51 mouse cellular contexts compared by ENCODE assay signal in genomic region chr5:87705891-87706290, GRCm38 (mm10). TPM values are rescaled to one million over a fixed set of nuclear protein-coding genes. Genes with fewer than 3 reads are reported as not detected.
"Had no signal": no experiment of that assay in that cellular context is flagged by ENCODE, and none has a peak within 500 bp of the region (broad histone marks: within the 10 kb centered on the region; RNA-seq: fewer than 3 reads in every experiment).

No protein-coding gene starts in this region.

- H3K4me2 ChIP-seq: heart, embryonic 11.5 days; heart, embryonic 12.5 days; heart, embryonic 13.5 days; heart, embryonic 15.5 days; hindbrain, embryonic 12.5 days; hindbrain, embryonic 13.5 days; hindbrain, embryonic 14.5 days; hindbrain, embryonic 15.5 days; intestine, embryonic 15.5 days; kidney, embryonic 15.5 days had no signal

- ATAC-seq: hindbrain, embryonic 16.5 days; hindbrain, postnatal 0 days; inflammation-experienced regulatory T-cells, adult 6 months; intestine, embryonic 15.5 days; intestine, embryonic 16.5 days; intestine, postnatal 0 days had no signal

- H3K36me3 ChIP-seq: heart, embryonic 12.5 days; heart, embryonic 13.5 days; heart, embryonic 15.5 days; hindbrain, embryonic 10.5 days; hindbrain, embryonic 12.5 days; hindbrain, embryonic 13.5 days; hindbrain, embryonic 15.5 days; intestine, embryonic 15.5 days; kidney, embryonic 15.5 days had no signal

- H3K27ac ChIP-seq: heart, embryonic 13.5 days; heart, embryonic 15.5 days; hindbrain, embryonic 10.5 days; hindbrain, embryonic 12.5 days; hindbrain, embryonic 13.5 days; hindbrain, embryonic 14.5 days; hindbrain, embryonic 15.5 days; hindbrain, postnatal 0 days; intestine, embryonic 15.5 days; kidney, embryonic 15.5 days; kidney, postnatal 0 days; layer of hippocampus, adult 2 months; left cerebral cortex, adult 2 months had no signal

- H3K4me3 ChIP-seq: heart, embryonic 12.5 days; heart, embryonic 13.5 days; heart, embryonic 15.5 days; hindbrain, embryonic 10.5 days; hindbrain, embryonic 12.5 days; hindbrain, embryonic 13.5 days; hindbrain, embryonic 15.5 days; intestine, embryonic 15.5 days; kidney, embryonic 15.5 days; layer of hippocampus, adult 2 months; left cerebral cortex, adult 2 months had no signal

- H3K4me1 ChIP-seq: heart, embryonic 12.5 days; heart, embryonic 13.5 days; heart, embryonic 15.5 days; hindbrain, embryonic 10.5 days; hindbrain, embryonic 12.5 days; hindbrain, embryonic 13.5 days; hindbrain, embryonic 15.5 days; intestine, embryonic 15.5 days; kidney, embryonic 15.5 days had no signal

- H3K27me3 ChIP-seq: heart, embryonic 12.5 days; heart, embryonic 13.5 days; heart, embryonic 15.5 days; hindbrain, embryonic 12.5 days; hindbrain, embryonic 13.5 days; hindbrain, embryonic 15.5 days; intestine, embryonic 15.5 days; kidney, embryonic 15.5 days had no signal

- H3K9ac ChIP-seq: heart, embryonic 12.5 days; heart, embryonic 13.5 days; heart, embryonic 15.5 days; hindbrain, embryonic 12.5 days; hindbrain, embryonic 13.5 days; hindbrain, embryonic 14.5 days; hindbrain, embryonic 15.5 days; intestine, embryonic 15.5 days; kidney, embryonic 15.5 days had no signal

- DNase-seq: heart, postnatal 10 days; heart, postnatal 14 days; heart, postnatal 36 days; heart, postnatal 4 days; kidney, adult 11 months; kidney, adult 18-20 months; kidney, adult 2 months; kidney, adult 8-10 months; kidney, adult 9 months; kidney, postnatal 10 days; kidney, postnatal 14 days; kidney, postnatal 25 days; kidney, postnatal 36 days; kidney, postnatal 4 days; layer of hippocampus, adult 9-11 months; layer of hippocampus, postnatal 36 days had no signal

- H3K9me3 ChIP-seq: heart, embryonic 12.5 days; heart, embryonic 13.5 days; heart, embryonic 15.5 days; hindbrain, embryonic 10.5 days; hindbrain, embryonic 12.5 days; hindbrain, embryonic 13.5 days; hindbrain, embryonic 15.5 days; intestine, embryonic 15.5 days; kidney, embryonic 15.5 days had no signal

RNA-seq across cellular contexts. Expression of gene Csn2, which starts 6.5 kb away (rescaled TPM):
- total RNA-seq: heart, postnatal 10 days; heart, postnatal 25 days; heart, postnatal 36 days; heart, postnatal 4 days; hematopoietic stem cell, adult 5-6 weeks; hindbrain, postnatal 0 days; layer of hippocampus, adult 18-20 months; layer of hippocampus, adult 2 months; layer of hippocampus, postnatal 10 days; layer of hippocampus, postnatal 14 days; layer of hippocampus, postnatal 25 days; layer of hippocampus, postnatal 36 days; left cerebral cortex, adult 18-20 months; left cerebral cortex, adult 2 months had no signal
- polyA plus RNA-seq: heart, embryonic 11.5 days; heart, embryonic 12.5 days; heart, embryonic 13.5 days; heart, embryonic 14.5 days; heart, embryonic 15.5 days; heart, postnatal 0 days; hindbrain, embryonic 10.5 days; hindbrain, embryonic 11.5 days; hindbrain, embryonic 12.5 days; hindbrain, embryonic 13.5 days; hindbrain, embryonic 14.5 days; hindbrain, embryonic 15.5 days; hindbrain, embryonic 16.5 days; hindbrain, postnatal 0 days; inflammation-experienced regulatory T-cells, adult 6 months; intestine, embryonic 14.5 days; intestine, embryonic 15.5 days; intestine, embryonic 16.5 days; kidney, adult 2 months; kidney, embryonic 14.5 days; kidney, embryonic 15.5 days; kidney, embryonic 16.5 days; kidney, postnatal 0 days had no signal

RNA-seq across cellular contexts. Expression of gene Csn1s1, which starts 39.9 kb away (rescaled TPM):
- total RNA-seq: heart, postnatal 10 days; heart, postnatal 14 days; heart, postnatal 25 days; heart, postnatal 36 days; heart, postnatal 4 days; hematopoietic stem cell, adult 5-6 weeks; hindbrain, postnatal 0 days; layer of hippocampus, adult 18-20 months; layer of hippocampus, adult 2 months; layer of hippocampus, adult 8-10 months; layer of hippocampus, postnatal 10 days; layer of hippocampus, postnatal 14 days; layer of hippocampus, postnatal 25 days; layer of hippocampus, postnatal 36 days; left cerebral cortex, adult 18-20 months; left cerebral cortex, adult 2 months had no signal
- polyA plus RNA-seq: heart, embryonic 11.5 days; heart, embryonic 12.5 days; heart, embryonic 13.5 days; heart, embryonic 14.5 days; heart, embryonic 15.5 days; heart, embryonic 16.5 days; heart, postnatal 0 days; hindbrain, embryonic 10.5 days; hindbrain, embryonic 11.5 days; hindbrain, embryonic 12.5 days; hindbrain, embryonic 13.5 days; hindbrain, embryonic 14.5 days; hindbrain, embryonic 15.5 days; hindbrain, embryonic 16.5 days; hindbrain, postnatal 0 days; inflammation-experienced regulatory T-cells, adult 6 months; intestine, embryonic 14.5 days; intestine, embryonic 15.5 days; intestine, embryonic 16.5 days; kidney, adult 2 months; kidney, embryonic 14.5 days; kidney, embryonic 15.5 days; kidney, embryonic 16.5 days; kidney, postnatal 0 days; large intestine, adult 2 months had no signal
